Mouse (Mus musculus) cerebellum, adult 2 months (tissue): Measurements from ENCODE around the gene Prim1.

Experiments
- CTCF ChIP-seq: fragments of 200-500 bp; IDR thresholded peaks from 2 replicates; pipeline ENCODE4 v1.5.1; 2011; ENCODE audit warnings: low read depth, mild to moderate bottlenecking, control low read depth, low read length, moderate library complexity, borderline replicate concordance; ENCODE audit not compliant: insufficient read depth
- POLR2A ChIP-seq: fragments of 200-500 bp; IDR thresholded peaks from 2 replicates; pipeline ENCODE4 v1.6.1; 2011; ENCODE audit warnings: low read length, control low read depth, borderline replicate concordance; ENCODE audit not compliant: insufficient read depth

DNA sequence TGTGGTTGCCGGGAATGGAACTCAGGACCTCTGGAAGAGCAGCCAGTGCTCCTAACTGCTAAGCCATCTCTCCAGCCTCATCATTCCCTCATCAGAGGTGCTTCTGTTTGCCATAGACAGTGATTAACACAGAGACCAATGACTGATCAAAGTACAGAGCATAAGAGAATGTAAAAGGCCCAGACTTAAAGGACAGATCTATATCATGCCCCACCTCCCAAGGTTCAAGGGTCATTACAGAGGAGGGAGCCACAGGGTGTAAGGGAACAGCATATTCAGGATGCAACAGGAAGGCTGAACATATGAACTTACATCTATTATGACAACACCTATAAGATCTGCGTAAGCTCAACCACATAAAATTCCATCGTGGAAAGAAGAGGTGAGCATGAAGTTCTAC is 18.3 kb upstream of the Prim1 start:
- TF ChIP-seq CTCF (no peak), POLR2A (no peak)
